Mouse (Mus musculus) layer of hippocampus, postnatal 10 days (tissue): ENCODE data around the gene Ptpn13. TPM values are rescaled to one million over a fixed set of nuclear protein-coding genes. Genes with fewer than 3 reads are reported as not detected.

Source experiments
- DNase-seq, 2 experiments: peaks; one replicate each; pipeline ENCODE4 v3.0.0; 2021; ENCODE audit warnings: low spot score in 2 of 2
- total RNA-seq, 2 experiments: library from RNA; stranded (reverse); gene quantifications; 2 replicates each; pipeline ENCODE4 v1.2.3; 2021

The Ptpn13 gene
- total RNA-seq, 2 experiments from 2014 or later = 9.5 to 11.2 TPM

GRCm38 (mm10) chr5:103593575-103593974 lies 168.6 kb downstream of the Ptpn13 start:
- no peak for DNase-seq

- DNase-seq = no peak
Observed at GRCm38 (mm10) chr5:103595394-103596226, 170.6 kb downstream of the Ptpn13 start.

- no peak for DNase-seq
Observed at GRCm38 (mm10) chr5:103596467-103597146, 171.6 kb downstream of the Ptpn13 start.

- no peak for DNase-seq
Observed at GRCm38 (mm10) chr5:103597604-103598003, 172.6 kb downstream of the Ptpn13 start.

GRCm38 (mm10) chr5:103598264-103598663 lies 173.3 kb downstream of the Ptpn13 start:
- no peak for DNase-seq

- no peak for DNase-seq
Observed at GRCm38 (mm10) chr5:103598881-103599280, 173.9 kb downstream of the Ptpn13 start.

- peak; percentile 14 to 21 for DNase-seq
Observed at GRCm38 (mm10) chr5:103603115-103603893, 178.3 kb downstream of the Ptpn13 start.

GRCm38 (mm10) chr5:103605707-103606106 lies 180.7 kb downstream of the Ptpn13 start:
- no peak for DNase-seq

GRCm38 (mm10) chr5:103610148-103610547 lies 185.2 kb downstream of the Ptpn13 start:
- DNase-seq = no peak

- DNase-seq = no peak
Observed at GRCm38 (mm10) chr5:103610856-103611472, 186.0 kb downstream of the Ptpn13 start.

- no peak for DNase-seq
Observed at GRCm38 (mm10) chr5:103612316-103612715, 187.3 kb downstream of the Ptpn13 start.

GRCm38 (mm10) chr5:103614356-103614755 lies 189.4 kb downstream of the Ptpn13 start:
- no peak for DNase-seq

- no peak for DNase-seq
Observed at GRCm38 (mm10) chr5:103617191-103617590, 192.2 kb downstream of the Ptpn13 start.

- no peak for DNase-seq
Observed at GRCm38 (mm10) chr5:103620301-103620973, 195.4 kb downstream of the Ptpn13 start.

GRCm38 (mm10) chr5:103622321-103622720 lies 197.3 kb downstream of the Ptpn13 start:
- no peak for DNase-seq

- DNase-seq = no peak
Observed at GRCm38 (mm10) chr5:103624831-103625230, 199.8 kb downstream of the Ptpn13 start.

- no peak for DNase-seq
Observed at GRCm38 (mm10) chr5:103628499-103628898, 203.5 kb downstream of the Ptpn13 start.

GRCm38 (mm10) chr5:103629111-103629764 lies 204.2 kb downstream of the Ptpn13 start, which contains the start of gene Slc10a6:
Gene Slc10a6 (minus strand): TSS chr5:103629403.
- DNase-seq = peak; percentile 65 to 70

GRCm38 (mm10) chr5:103629854-103630580 lies 205.0 kb downstream of the Ptpn13 start:
- no peak for DNase-seq
